Mouse (Mus musculus) liver, postnatal 0 days (tissue): ENCODE results near the gene Mrgprh. TPM values are rescaled to one million over a fixed set of nuclear protein-coding genes. Genes with fewer than 3 reads are reported as not detected.
A peak's percentile ranks its signal among the peaks of the same experiment; 100 is the strongest.

Experiments
- ATAC-seq: fragments of 200-750 bp; cut with Nextera tagmentation; 2 replicates; pipeline ENCODE4 v1.8.0; 2017; ENCODE audit warnings: mild to moderate bottlenecking, moderate library complexity
- DNase-seq: peaks from one replicate; pipeline ENCODE4 v3.0.0-alpha.2; 2016
- H3K27ac ChIP-seq: fragments of 300-500 bp; sonication (generic); 2 replicates; pipeline ENCODE4 v1.5.1; 2014; ENCODE audit warnings: antibody characterized with exemption, moderate library complexity, mild to moderate bottlenecking, low read depth
- H3K27me3 ChIP-seq: fragments of 300-500 bp; sonication (generic); 2 replicates; pipeline ENCODE4 v1.6.1; 2014; ENCODE audit warnings: low read length, control low read depth, mixed read lengths; ENCODE audit not compliant: insufficient read depth
- H3K36me3 ChIP-seq: fragments of 300-500 bp; sonication (generic); replicated peaks from 2 replicates; pipeline ENCODE4 v1.6.1; 2014; ENCODE audit warnings: mild to moderate bottlenecking, control low read depth, low read length, moderate library complexity, mixed read lengths; ENCODE audit not compliant: insufficient read depth
- H3K4me1 ChIP-seq: fragments of 300-500 bp; sonication (generic); 2 replicates; pipeline ENCODE4 v1.6.1; 2014; ENCODE audit warnings: antibody characterized with exemption, mild to moderate bottlenecking, control low read depth; ENCODE audit not compliant: insufficient read depth
- H3K4me2 ChIP-seq: fragments of 300-500 bp; sonication (generic); 2 replicates; pipeline ENCODE4 v1.6.1; 2014; ENCODE audit warnings: low read depth, mild to moderate bottlenecking, low read length, moderate library complexity, mixed read lengths
- H3K4me3 ChIP-seq: fragments of 300-500 bp; sonication (generic); 2 replicates; pipeline ENCODE4 v1.5.1; 2014; ENCODE audit warnings: low read depth, low read length
- H3K9ac ChIP-seq: fragments of 300-500 bp; sonication (generic); replicated peaks from 2 replicates; pipeline ENCODE4 v1.6.1; 2014; ENCODE audit warnings: mild to moderate bottlenecking, moderate library complexity
- H3K9me3 ChIP-seq: fragments of 300-500 bp; sonication (generic); 2 replicates; pipeline ENCODE4 v1.6.1; 2016; ENCODE audit warnings: mild to moderate bottlenecking, control low read depth, low read length, mixed read lengths
- CTCF ChIP-seq: sonication (generic); IDR thresholded peaks from 2 replicates; pipeline ENCODE4 v1.5.1; 2016; ENCODE audit warnings: antibody characterized with exemption, low read depth
- EP300 ChIP-seq: IDR thresholded peaks from 2 replicates; pipeline ENCODE4 v1.6.1; 2016; ENCODE audit warnings: antibody characterized with exemption, low read depth, mild to moderate bottlenecking
- WGBS: fragments of 180-500 bp; shearing (Covaris S2); extraction: QIAGEN DNeasy Blood & Tissue Kit; methylation state at CpG from one replicate; pipeline ENCODE4 v1.1.7; 2014; ENCODE audit not compliant: insufficient replicate concordance; 5-methylcytosine and 5-hydroxymethylcytosine counted together
- polyA plus RNA-seq: library from polyadenylated mRNA; unstranded; fragments of >200 nt; fragmentation: Nextera tagmentation; extraction: Ambion mirVana; gene quantifications from 2 replicates; pipeline ENCODE4 v1.2.1, GENCODE M21; 2015

Gene Mrgprh
- polyA plus RNA-seq, 1 experiment from 2014 or later: not detected

DNA sequence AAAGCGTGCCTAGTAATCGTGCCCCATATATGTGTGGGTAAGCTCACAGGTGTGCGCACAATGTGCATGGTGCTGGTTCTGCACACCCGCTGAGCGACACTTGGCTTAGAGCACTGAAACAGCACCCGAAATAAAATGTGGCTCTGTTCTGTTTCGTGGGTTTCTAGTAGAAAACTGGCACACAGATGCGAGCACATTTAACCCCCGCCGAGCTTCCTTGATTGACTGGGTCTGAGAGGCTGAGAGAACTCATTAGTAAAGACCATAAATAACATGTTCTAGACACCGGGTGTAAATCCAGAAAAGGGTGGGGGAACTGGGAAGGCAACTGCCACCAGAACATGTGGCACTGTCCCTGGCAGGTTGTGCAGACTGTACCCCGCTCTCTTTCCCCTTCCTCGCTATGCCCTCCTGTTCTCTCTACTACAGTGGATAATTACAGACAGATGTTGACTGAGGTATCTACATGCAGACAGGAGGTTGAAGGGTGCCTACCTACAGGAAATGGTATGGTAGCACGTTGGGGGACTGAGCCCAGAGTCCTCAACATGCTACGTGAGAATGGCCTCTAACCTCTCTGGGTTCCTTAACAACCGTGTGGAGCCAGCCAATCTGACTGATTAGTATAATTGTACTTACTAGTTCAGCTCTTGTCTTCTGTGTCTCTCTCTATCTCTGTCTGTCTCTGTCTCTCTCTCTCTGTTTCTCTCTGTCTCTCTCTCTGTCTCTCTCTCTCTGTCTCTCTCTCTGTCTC, 3.4 kb upstream of the Mrgprh start:
- Histone ChIP-seq H3K4me1 (no peaks in the 10 kb centered on the region), H3K9ac (no peak overlapping the region), H3K9me3 (no peaks in the 10 kb centered on the region), H3K27ac (no peak overlapping the region), H3K36me3 (no peaks in the 10 kb centered on the region), H3K27me3 (0 out of 2 replicates have a peak, but pooled peaks cover 13% of the 10 kb centered on the region), H3K4me2 (no peak overlapping the region), H3K4me3 (no peak overlapping the region)
- TF ChIP-seq EP300 (no peak), CTCF (no peak)
- no peak for ATAC-seq
- DNase-seq: no peak
- WGBS: 56% methylated on average over 16 of the region's 16 CpGs

DNA sequence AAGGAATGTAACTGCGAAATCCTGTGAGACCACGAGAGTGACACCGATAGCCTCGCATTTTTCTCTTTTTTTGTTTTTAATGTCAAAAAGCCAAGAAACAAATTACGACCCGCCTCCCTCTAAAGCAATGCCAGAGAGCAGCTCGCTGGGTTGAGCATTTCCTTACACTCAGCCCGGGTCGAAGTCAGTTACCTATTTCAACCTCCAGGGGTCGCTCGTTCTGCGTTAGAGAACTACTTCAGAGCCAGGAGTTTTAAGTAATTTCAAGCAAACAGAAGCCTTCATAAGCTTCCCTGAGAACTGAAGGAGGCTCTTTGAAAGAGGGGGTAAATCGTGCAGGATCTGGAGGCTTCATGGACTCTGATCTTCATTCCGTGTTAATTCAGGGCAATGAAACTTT, 4.3 kb downstream of the Mrgprh start:
- Histone ChIP-seq H3K27me3 (peaks cover 5% of the 10 kb centered on the region; the same call in 1 of the 2 replicates), H3K9ac (no peak overlapping the region), H3K9me3 (no peaks in the 10 kb centered on the region), H3K4me2 (peak overlapping the region; percentile 33), H3K4me3 (no peak overlapping the region), H3K27ac (no peak overlapping the region), H3K36me3 (no peaks in the 10 kb centered on the region), H3K4me1 (no peaks in the 10 kb centered on the region)
- DNase-seq: peak; percentile 75
- peak; percentile 72 for ATAC-seq
- no peak for TF ChIP-seq EP300
- peak; percentile 84 for TF ChIP-seq CTCF
- 2% methylated on average over 14 of the region's 14 CpGs for WGBS

GRCm38 (mm10) chr17:12881216-12881615, 5.4 kb downstream of the Mrgprh start:
- Histone ChIP-seq H3K9ac (no peak overlapping the region), H3K27ac (no peak overlapping the region), H3K4me1 (no peaks in the 10 kb centered on the region), H3K27me3 (peaks cover 5% of the 10 kb centered on the region; the same call in 1 of the 2 replicates), H3K36me3 (no peaks in the 10 kb centered on the region), H3K9me3 (no peaks in the 10 kb centered on the region), H3K4me3 (no peak overlapping the region), H3K4me2 (no peak overlapping the region)
- DNase-seq (no peak), ATAC-seq (no peak)
- no peak for TF ChIP-seq EP300
- TF ChIP-seq CTCF: peak; percentile 36
- WGBS: 68% methylated on average over 1 of the region's 1 CpGs

GRCm38 (mm10) chr17:12886620-12887019, 10.8 kb downstream of the Mrgprh start:
- ATAC-seq (no peak), DNase-seq (no peak)
- TF ChIP-seq CTCF (no peak), EP300 (no peak)
- Histone ChIP-seq H3K4me2 (no peak overlapping the region), H3K4me3 (no peak overlapping the region), H3K4me1 (no peaks in the 10 kb centered on the region), H3K9me3 (no peaks in the 10 kb centered on the region), H3K27ac (no peak overlapping the region), H3K27me3 (no peaks in the 10 kb centered on the region), H3K36me3 (no peaks in the 10 kb centered on the region), H3K9ac (no peak overlapping the region)
- 47% methylated on average over 6 of the region's 6 CpGs for WGBS

- no peak for DNase-seq
- no peak overlapping the region for H3K9ac ChIP-seq
- H3K4me2 ChIP-seq: no peak overlapping the region
- H3K4me1 ChIP-seq: no peaks in the 10 kb centered on the region
- no peak for ATAC-seq
- no peak overlapping the region for H3K27ac ChIP-seq
- WGBS: 71% methylated on average over 15 of the region's 15 CpGs
- no peak for TF ChIP-seq EP300
- TF ChIP-seq CTCF: no peak
- no peaks in the 10 kb centered on the region for H3K27me3 ChIP-seq
- H3K9me3 ChIP-seq: no peaks in the 10 kb centered on the region
- H3K36me3 ChIP-seq: no peaks in the 10 kb centered on the region; the same call in 1 of the 2 replicates
- H3K4me3 ChIP-seq: no peak overlapping the region
These were observed 11.4 kb downstream of the Mrgprh start for GRCm38 (mm10) chr17:12887021-12887775.

GRCm38 (mm10) chr17:12891054-12891453, 15.2 kb downstream of the Mrgprh start:
- Histone ChIP-seq H3K4me2 (no peak overlapping the region), H3K4me1 (no peaks in the 10 kb centered on the region), H3K4me3 (no peak overlapping the region), H3K36me3 (peaks cover 12% of the 10 kb centered on the region), H3K9ac (no peak overlapping the region), H3K9me3 (no peaks in the 10 kb centered on the region), H3K27me3 (no peaks in the 10 kb centered on the region), H3K27ac (no peak overlapping the region)
- no peak for TF ChIP-seq CTCF
- no peak for TF ChIP-seq EP300
- DNase-seq (no peak), ATAC-seq (no peak)
- WGBS: 87% methylated on average over 4 of the region's 4 CpGs
